Mouse (Mus musculus) midbrain, embryonic 15.5 days (tissue): ENCODE data around the gene Cdh13. TPM values are rescaled to one million over a fixed set of nuclear protein-coding genes. Genes with fewer than 3 reads are reported as not detected.

Experiments
- ATAC-seq: fragments of 200-750 bp; cut with Nextera tagmentation; replicated peaks from 2 replicates; pipeline ENCODE4 v1.8.0; 2017; ENCODE audit warnings: moderate TSS enrichment
- H3K27ac ChIP-seq: fragments of 300-500 bp; sonication (generic); 2 replicates; pipeline ENCODE4 v1.5.1; 2015; ENCODE audit warnings: mild to moderate bottlenecking, inconsistent platforms
- H3K27me3 ChIP-seq: fragments of 300-500 bp; sonication (generic); replicated peaks from 2 replicates; pipeline ENCODE4 v1.6.1; 2015; ENCODE audit warnings: inconsistent platforms
- H3K36me3 ChIP-seq: fragments of 300-500 bp; sonication (generic); replicated peaks from 2 replicates; pipeline ENCODE4 v1.6.1; 2015; ENCODE audit warnings: inconsistent platforms
- H3K4me1 ChIP-seq: fragments of 300-500 bp; sonication (generic); 2 replicates; pipeline ENCODE4 v1.6.1; 2015; ENCODE audit warnings: inconsistent platforms
- H3K4me2 ChIP-seq: fragments of 300-500 bp; sonication (generic); 2 replicates; pipeline ENCODE4 v1.6.1; 2015; ENCODE audit warnings: inconsistent platforms, mild to moderate bottlenecking, moderate library complexity
- H3K4me3 ChIP-seq: fragments of 300-500 bp; sonication (generic); 2 replicates; pipeline ENCODE4 v1.5.1; 2015; ENCODE audit warnings: mild to moderate bottlenecking, inconsistent platforms
- H3K9ac ChIP-seq: fragments of 300-500 bp; sonication (generic); 2 replicates; pipeline ENCODE4 v1.6.1; 2015; ENCODE audit warnings: mild to moderate bottlenecking, inconsistent platforms
- H3K9me3 ChIP-seq: fragments of 300-500 bp; sonication (generic); 2 replicates; pipeline ENCODE4 v1.6.1; 2016; ENCODE audit warnings: inconsistent platforms
- WGBS: fragments of 180-500 bp; shearing (Covaris S2); methylation state at CpG from one replicate; pipeline ENCODE4 v1.1.7; 2015; ENCODE audit warnings: mixed read lengths; 5-methylcytosine and 5-hydroxymethylcytosine counted together
- polyA plus RNA-seq: library from polyadenylated mRNA; unstranded; fragments of >200 nt; fragmentation: Nextera tagmentation; extraction: Ambion mirVana; gene quantifications from 2 replicates; pipeline ENCODE4 v1.2.1, GENCODE M21; 2015

The Cdh13 gene
- polyA plus RNA-seq, 1 experiment from 2014 or later: 110 TPM

GRCm38 (mm10) chr8:118437152-118437551 lies 153.6 kb downstream of the Cdh13 start:
- WGBS: 46% methylated on average over 10 of the region's 10 CpGs
- no peaks in the 10 kb centered on the region for H3K27me3 ChIP-seq
- ATAC-seq: no peak
- H3K36me3 ChIP-seq: no peaks in the 10 kb centered on the region
- H3K4me1 ChIP-seq: peaks cover 19% of the 10 kb centered on the region
- no peaks in the 10 kb centered on the region for H3K9me3 ChIP-seq
- H3K27ac ChIP-seq: peak overlapping the region; percentile 45; the same call in 1 of the 2 replicates
- no peak overlapping the region for H3K4me3 ChIP-seq
- H3K9ac ChIP-seq: no peak overlapping the region
- H3K4me2 ChIP-seq: no peak overlapping the region; the same call in 1 of the 2 replicates

GRCm38 (mm10) chr8:118437874-118438273 lies 154.3 kb downstream of the Cdh13 start:
- Histone ChIP-seq H3K9me3 (no peaks in the 10 kb centered on the region), H3K27ac (peak overlapping the region; percentile 45; the same call in 1 of the 2 replicates), H3K4me3 (no peak overlapping the region), H3K36me3 (no peaks in the 10 kb centered on the region), H3K27me3 (no peaks in the 10 kb centered on the region), H3K4me2 (no peak overlapping the region), H3K4me1 (peaks cover 19% of the 10 kb centered on the region), H3K9ac (no peak overlapping the region)
- 31% methylated on average over 3 of the region's 3 CpGs for WGBS
- no peak for ATAC-seq

- Histone ChIP-seq H3K27me3 (no peaks in the 10 kb centered on the region), H3K27ac (no peak overlapping the region), H3K36me3 (no peaks in the 10 kb centered on the region), H3K4me2 (no peak overlapping the region), H3K4me3 (no peak overlapping the region), H3K9me3 (no peaks in the 10 kb centered on the region), H3K9ac (no peak overlapping the region), H3K4me1 (peaks cover 15% of the 10 kb centered on the region)
- 26% methylated on average over 5 of the region's 5 CpGs for WGBS
- ATAC-seq: 0 out of 2 replicates have a peak, but pooled peaks have one; percentile 39
Measured at GRCm38 (mm10) chr8:118439857-118440256, 156.3 kb downstream of the Cdh13 start.

- Histone ChIP-seq H3K4me3 (no peak overlapping the region), H3K4me2 (no peak overlapping the region), H3K9me3 (no peaks in the 10 kb centered on the region), H3K4me1 (peaks cover 4% of the 10 kb centered on the region), H3K36me3 (no peaks in the 10 kb centered on the region), H3K9ac (no peak overlapping the region), H3K27ac (no peak overlapping the region), H3K27me3 (no peaks in the 10 kb centered on the region)
- 60% methylated on average over 3 of the region's 3 CpGs for WGBS
- no peak for ATAC-seq
Measured at GRCm38 (mm10) chr8:118443361-118443760, 159.8 kb downstream of the Cdh13 start.

GRCm38 (mm10) chr8:118444651-118445207 lies 161.2 kb downstream of the Cdh13 start:
- no peak overlapping the region for H3K9ac ChIP-seq
- whole genome bisulfite sequencing: 83% methylated on average over 8 of the region's 8 CpGs
- no peaks in the 10 kb centered on the region for H3K36me3 ChIP-seq
- H3K27me3 ChIP-seq: no peaks in the 10 kb centered on the region
- no peak overlapping the region for H3K4me2 ChIP-seq
- peaks cover 4% of the 10 kb centered on the region for H3K4me1 ChIP-seq
- no peak overlapping the region for H3K27ac ChIP-seq
- H3K4me3 ChIP-seq: no peak overlapping the region
- no peaks in the 10 kb centered on the region for H3K9me3 ChIP-seq
- no peak for ATAC-seq

- Histone ChIP-seq H3K36me3 (no peaks in the 10 kb centered on the region), H3K9me3 (no peaks in the 10 kb centered on the region), H3K27ac (no peak overlapping the region), H3K4me2 (no peak overlapping the region), H3K4me3 (no peak overlapping the region), H3K27me3 (no peaks in the 10 kb centered on the region), H3K4me1 (peaks cover 4% of the 10 kb centered on the region; the same call in 1 of the 2 replicates), H3K9ac (no peak overlapping the region)
- no peak for ATAC-seq
- 80% methylated on average over 9 of the region's 9 CpGs for WGBS
Measured at GRCm38 (mm10) chr8:118446516-118446915, 163.0 kb downstream of the Cdh13 start.

GRCm38 (mm10) chr8:118448011-118448410 lies 164.5 kb downstream of the Cdh13 start:
- H3K4me3 ChIP-seq: no peak overlapping the region
- no peaks in the 10 kb centered on the region for H3K27me3 ChIP-seq
- ATAC-seq: no peak
- 86% methylated on average over 6 of the region's 6 CpGs for WGBS
- no peak overlapping the region for H3K27ac ChIP-seq
- no peaks in the 10 kb centered on the region for H3K9me3 ChIP-seq
- no peaks in the 10 kb centered on the region for H3K4me1 ChIP-seq
- no peaks in the 10 kb centered on the region for H3K36me3 ChIP-seq
- H3K9ac ChIP-seq: no peak overlapping the region
- no peak overlapping the region for H3K4me2 ChIP-seq

GRCm38 (mm10) chr8:118452445-118453103 lies 169.0 kb downstream of the Cdh13 start:
- ATAC-seq: no peak
- H3K9ac ChIP-seq: no peak overlapping the region
- no peak overlapping the region for H3K4me2 ChIP-seq
- H3K4me1 ChIP-seq: no peaks in the 10 kb centered on the region
- H3K9me3 ChIP-seq: no peaks in the 10 kb centered on the region
- no peaks in the 10 kb centered on the region for H3K27me3 ChIP-seq
- no peak overlapping the region for H3K4me3 ChIP-seq
- H3K36me3 ChIP-seq: no peaks in the 10 kb centered on the region
- WGBS: 81% methylated on average over 11 of the region's 11 CpGs
- H3K27ac ChIP-seq: no peak overlapping the region

GRCm38 (mm10) chr8:118455245-118455644 lies 171.7 kb downstream of the Cdh13 start:
- ATAC-seq: no peak
- H3K9me3 ChIP-seq: no peaks in the 10 kb centered on the region
- WGBS: 74% methylated on average over 3 of the region's 3 CpGs
- no peak overlapping the region for H3K9ac ChIP-seq
- H3K36me3 ChIP-seq: no peaks in the 10 kb centered on the region
- no peaks in the 10 kb centered on the region for H3K4me1 ChIP-seq
- H3K27ac ChIP-seq: no peak overlapping the region
- H3K27me3 ChIP-seq: no peaks in the 10 kb centered on the region
- no peak overlapping the region for H3K4me3 ChIP-seq
- H3K4me2 ChIP-seq: no peak overlapping the region

GRCm38 (mm10) chr8:118465330-118465948 lies 181.9 kb downstream of the Cdh13 start:
- Histone ChIP-seq H3K4me3 (no peak overlapping the region), H3K9me3 (no peaks in the 10 kb centered on the region), H3K4me1 (no peaks in the 10 kb centered on the region), H3K27me3 (no peaks in the 10 kb centered on the region; the same call in 1 of the 2 replicates), H3K4me2 (no peak overlapping the region), H3K36me3 (no peaks in the 10 kb centered on the region), H3K9ac (no peak overlapping the region), H3K27ac (no peak overlapping the region)
- WGBS: 84% methylated on average over 3 of the region's 3 CpGs
- no peak for ATAC-seq

GRCm38 (mm10) chr8:118477587-118477986 lies 194.1 kb downstream of the Cdh13 start:
- no peak overlapping the region for H3K9ac ChIP-seq
- H3K4me1 ChIP-seq: peaks cover 7% of the 10 kb centered on the region
- WGBS: 48% methylated on average over 9 of the region's 9 CpGs
- no peak for ATAC-seq
- no peak overlapping the region for H3K27ac ChIP-seq
- no peak overlapping the region for H3K4me3 ChIP-seq
- H3K4me2 ChIP-seq: no peak overlapping the region
- no peaks in the 10 kb centered on the region for H3K36me3 ChIP-seq
- no peaks in the 10 kb centered on the region for H3K27me3 ChIP-seq
- no peaks in the 10 kb centered on the region for H3K9me3 ChIP-seq

- no peaks in the 10 kb centered on the region for H3K27me3 ChIP-seq
- H3K36me3 ChIP-seq: no peaks in the 10 kb centered on the region
- peaks cover 10% of the 10 kb centered on the region; the same call in 1 of the 2 replicates for H3K4me1 ChIP-seq
- no peak overlapping the region for H3K4me2 ChIP-seq
- H3K27ac ChIP-seq: no peak overlapping the region
- H3K9ac ChIP-seq: no peak overlapping the region
- no peak overlapping the region for H3K4me3 ChIP-seq
- 31% methylated on average over 4 of the region's 4 CpGs for WGBS
- no peaks in the 10 kb centered on the region for H3K9me3 ChIP-seq
- ATAC-seq: no peak
Measured at GRCm38 (mm10) chr8:118488735-118489134, 205.2 kb downstream of the Cdh13 start.
